Mouse (Mus musculus) cerebellum, adult 2 months (tissue): ENCODE results near the gene Egfl7. TPM values are rescaled to one million over a fixed set of nuclear protein-coding genes. Genes with fewer than 3 reads are reported as not detected.

Experiments
- DNase-seq, 2 experiments: peaks; one replicate each; pipeline ENCODE4 v3.0.0; 2021
- H3K27ac ChIP-seq: fragments of 200-500 bp; 2 replicates; pipeline ENCODE4 v1.5.1; 2012; ENCODE audit warnings: low read length, control low read depth, inconsistent platforms; ENCODE audit not compliant: insufficient read depth
- H3K27me3 ChIP-seq: fragments of 200-500 bp; 2 replicates; pipeline ENCODE4 v1.6.1; 2012; ENCODE audit warnings: inconsistent platforms, mild to moderate bottlenecking, low read length, moderate library complexity; ENCODE audit not compliant: control insufficient read depth, insufficient read depth
- H3K4me1 ChIP-seq: fragments of 200-500 bp; 2 replicates; pipeline ENCODE4 v1.6.1; 2011; ENCODE audit warnings: low read length; ENCODE audit not compliant: control insufficient read depth, insufficient read depth
- H3K4me3 ChIP-seq: fragments of 200-500 bp; replicated peaks from 2 replicates; pipeline ENCODE3; 2011; ENCODE audit warnings: mild to moderate bottlenecking, low read depth, low read length, control low read depth; ENCODE audit not compliant: insufficient read depth
- CTCF ChIP-seq: fragments of 200-500 bp; IDR thresholded peaks from 2 replicates; pipeline ENCODE4 v1.5.1; 2011; ENCODE audit warnings: low read depth, mild to moderate bottlenecking, control low read depth, low read length, moderate library complexity, borderline replicate concordance; ENCODE audit not compliant: insufficient read depth
- POLR2A ChIP-seq: fragments of 200-500 bp; IDR thresholded peaks from 2 replicates; pipeline ENCODE4 v1.6.1; 2011; ENCODE audit warnings: low read length, control low read depth, borderline replicate concordance; ENCODE audit not compliant: insufficient read depth
- WGBS: fragments of 180-500 bp; shearing (Covaris S2); methylation state at CpG from one replicate; pipeline ENCODE4 v1.1.7; 2018; 5-methylcytosine and 5-hydroxymethylcytosine counted together
- polyA plus RNA-seq: library from polyadenylated mRNA; depleted of rRNA; stranded (reverse); fragments of >200 nt; gene quantifications from 2 replicates; pipeline ENCODE4 v1.2.3, GENCODE M21; 2012

Gene Egfl7
- polyA plus RNA-seq, 1 experiment, result 93.0 TPM

GRCm38 (mm10) chr2:26576462-26576861, 3.4 kb upstream of the Egfl7 start:
- no peak for DNase-seq
- TF ChIP-seq POLR2A (no peak), CTCF (no peak)
- H3K27me3 ChIP-seq, result no peaks in the 10 kb centered on the region
- peaks cover 6% of the 10 kb centered on the region for H3K4me1 ChIP-seq
- H3K27ac ChIP-seq, result no peak overlapping the region
- WGBS, result 66% methylated on average over 4 of the region's 4 CpGs
- no peak overlapping the region for H3K4me3 ChIP-seq

- H3K27me3 ChIP-seq, result no peaks in the 10 kb centered on the region
- TF ChIP-seq POLR2A (no peak), CTCF (no peak)
- H3K4me3 ChIP-seq, result no peak overlapping the region
- H3K27ac ChIP-seq, result no peak overlapping the region
- 67% methylated on average over 6 of the region's 6 CpGs for WGBS
- peaks cover 3% of the 10 kb centered on the region for H3K4me1 ChIP-seq
- no peak for DNase-seq
Measured at GRCm38 (mm10) chr2:26578369-26578768, 1.4 kb upstream of the Egfl7 start.

- Histone ChIP-seq H3K27ac (no peak overlapping the region), H3K4me1 (peaks cover 1% of the 10 kb centered on the region; the same call in 1 of the 2 replicates), H3K27me3 (no peaks in the 10 kb centered on the region), H3K4me3 (no peak overlapping the region)
- no peak for TF ChIP-seq CTCF
- no peak for TF ChIP-seq POLR2A
- WGBS, result 48% methylated on average over 5 of the region's 5 CpGs
- DNase-seq, result no peak
Measured at GRCm38 (mm10) chr2:26580751-26581150, 937 bp downstream of the Egfl7 start.

- DNase-seq, result no peak
- TF ChIP-seq CTCF, result no peak
- no peak for TF ChIP-seq POLR2A
- H3K4me3 ChIP-seq, result no peak overlapping the region
- H3K4me1 ChIP-seq, result peaks cover 2% of the 10 kb centered on the region; the same call in 1 of the 2 replicates
- no peaks in the 10 kb centered on the region for H3K27me3 ChIP-seq
- H3K27ac ChIP-seq, result no peak overlapping the region
- 74% methylated on average over 2 of the region's 2 CpGs for WGBS
Measured at GRCm38 (mm10) chr2:26582203-26582602, 2.4 kb downstream of the Egfl7 start.

- TF ChIP-seq CTCF, result no peak
- no peak for TF ChIP-seq POLR2A
- peaks cover 2% of the 10 kb centered on the region; the same call in 1 of the 2 replicates for H3K4me1 ChIP-seq
- H3K4me3 ChIP-seq, result no peak overlapping the region
- no peak overlapping the region for H3K27ac ChIP-seq
- H3K27me3 ChIP-seq, result no peaks in the 10 kb centered on the region
- no peak for DNase-seq
- 53% methylated on average over 7 of the region's 7 CpGs for WGBS
Measured at GRCm38 (mm10) chr2:26582741-26583140, 2.9 kb downstream of the Egfl7 start.

- H3K27me3 ChIP-seq, result no peaks in the 10 kb centered on the region
- 85% methylated on average over 11 of the region's 11 CpGs for WGBS
- no peak for DNase-seq
- H3K4me1 ChIP-seq, result peaks cover 2% of the 10 kb centered on the region; the same call in 1 of the 2 replicates
- TF ChIP-seq POLR2A (peak; percentile 33; the same call in 1 of the 2 replicates), CTCF (no peak)
- no peak overlapping the region for H3K4me3 ChIP-seq
- no peak overlapping the region for H3K27ac ChIP-seq
Measured at GRCm38 (mm10) chr2:26583640-26584039, 3.8 kb downstream of the Egfl7 start.

- DNase-seq, result peak in 1 of 2 experiments; percentile 22
- WGBS, result 19% methylated on average over 6 of the region's 6 CpGs
- no peak overlapping the region for H3K27ac ChIP-seq
Measured at GRCm38 (mm10) chr2:26585713-26586112, 5.9 kb downstream of the Egfl7 start.

GRCm38 (mm10) chr2:26586294-26587043, 6.7 kb downstream of the Egfl7 start, which contains the start of gene Gm20532:
Gene Gm20532, plus strand, starts transcription at chr2:26586639.
- H3K27me3 ChIP-seq, result no peaks in the 10 kb centered on the region
- TF ChIP-seq CTCF (peak; percentile 64), POLR2A (no peak)
- peak within 1 kb of the TSS; percentile 65 for H3K4me3 ChIP-seq
- no peak within 1 kb of the TSS for H3K27ac ChIP-seq
- DNase-seq, result peak; percentile 61 to 74
- H3K4me1 ChIP-seq, result peaks cover 2% of the 10 kb centered on the region; the same call in 1 of the 2 replicates
- WGBS, result under 1% methylated on average over 63 of the region's 65 CpGs

More at GRCm38 (mm10) chr2:26585713-26586112, 5.9 kb downstream of the Egfl7 start:
- Histone ChIP-seq H3K27me3 (no peaks in the 10 kb centered on the region), H3K4me1 (peaks cover 2% of the 10 kb centered on the region; the same call in 1 of the 2 replicates), H3K4me3 (no peak overlapping the region)
- TF ChIP-seq CTCF (no peak), POLR2A (no peak)
